Mouse (Mus musculus): Measurements from ENCODE around the gene Fkbp14. TPM values are rescaled to one million over a fixed set of nuclear protein-coding genes. Genes with fewer than 3 reads are reported as not detected.
A peak's percentile ranks its signal among the peaks of the same experiment; 100 is the strongest.

The Fkbp14 gene
- polyA plus RNA-seq (2017; shearing (Covaris generic)): not detected

- no peak for ATAC-seq
Observed at GRCm38 (mm10) chr6:54597208-54597607, at the start of gene Fkbp14. TSS of gene Fkbp14 (minus strand) at chr6:54597308.

GRCm38 (mm10) chr6:54643181-54643580 is 46.1 kb upstream of the Fkbp14 start:
- ATAC-seq: no peak

GRCm38 (mm10) chr6:54641953-54642352 is 44.8 kb upstream of the Fkbp14 start:
- no peak for ATAC-seq

GRCm38 (mm10) chr6:54639877-54640276 is 42.8 kb upstream of the Fkbp14 start:
- no peak for ATAC-seq

GRCm38 (mm10) chr6:54631462-54631861 is 34.4 kb upstream of the Fkbp14 start:
- ATAC-seq: peak; percentile 50

- no peak for ATAC-seq
Observed at GRCm38 (mm10) chr6:54629734-54630133, 32.6 kb upstream of the Fkbp14 start.

GRCm38 (mm10) chr6:54628381-54628780 is 31.3 kb upstream of the Fkbp14 start:
- no peak for ATAC-seq

- no peak for ATAC-seq
Observed at GRCm38 (mm10) chr6:54620357-54620756, 23.2 kb upstream of the Fkbp14 start.

GRCm38 (mm10) chr6:54619530-54619929 is 22.4 kb upstream of the Fkbp14 start:
- ATAC-seq: no peak

- no peak for ATAC-seq
Observed at GRCm38 (mm10) chr6:54617363-54617762, 20.3 kb upstream of the Fkbp14 start.

- ATAC-seq: no peak
Observed at GRCm38 (mm10) chr6:54606241-54606640, 9.1 kb upstream of the Fkbp14 start.

GRCm38 (mm10) chr6:54604001-54604715 is 7.0 kb upstream of the Fkbp14 start:
- ATAC-seq: no peak

- no peak for ATAC-seq
Observed at GRCm38 (mm10) chr6:54602891-54603290, 5.8 kb upstream of the Fkbp14 start.

GRCm38 (mm10) chr6:54600681-54601347 is 3.7 kb upstream of the Fkbp14 start:
- no peak for ATAC-seq

GRCm38 (mm10) chr6:54597711-54598110 is 603 bp upstream of the Fkbp14 start:
- ATAC-seq: no peak

- peak; percentile 47 for ATAC-seq
Observed at GRCm38 (mm10) chr6:54595330-54595878, 1.7 kb downstream of the Fkbp14 start.

- ATAC-seq: peak; percentile 50
Observed at GRCm38 (mm10) chr6:54594469-54595329, 2.4 kb downstream of the Fkbp14 start, which contains the start of gene Plekha8. TSS of gene Plekha8 (plus strand) at chr6:54595111.

GRCm38 (mm10) chr6:54593766-54594468 is 3.2 kb downstream of the Fkbp14 start:
- no peak for ATAC-seq

GRCm38 (mm10) chr6:54592938-54593535 is 4.1 kb downstream of the Fkbp14 start:
- peak; percentile 92 for ATAC-seq

- no peak for ATAC-seq
Observed at GRCm38 (mm10) chr6:54591778-54592177, 5.3 kb downstream of the Fkbp14 start.

GRCm38 (mm10) chr6:54590691-54591090 is 6.4 kb downstream of the Fkbp14 start:
- no peak for ATAC-seq

GRCm38 (mm10) chr6:54588212-54588611 is 8.9 kb downstream of the Fkbp14 start:
- no peak for ATAC-seq

Data from inflammation-experienced regulatory T-cells, adult 6 months (primary cell).